Mouse (Mus musculus) CH12.LX (cell line): ENCODE data around the gene Lrig2.

Source experiments
- CTCF ChIP-seq, 2 experiments: IDR thresholded peaks in 1 of 2; conservative IDR thresholded peaks in 1 of 2; 2 replicates each; pipeline ENCODE4 v1.5.1; 2011 to 2012; ENCODE audit warnings: low read depth in 2 of 2, low read length in 2 of 2, improper control_type of control experiment in 1 of 2, inconsistent platforms in 1 of 2, mild to moderate bottlenecking in 1 of 2, moderate library complexity in 1 of 2
- HCFC1 ChIP-seq: IDR thresholded peaks from 2 replicates; pipeline ENCODE4 v1.6.1; 2012; ENCODE audit warnings: low read depth, mild to moderate bottlenecking, inconsistent platforms, low read length, improper control_type of control experiment
- JUND ChIP-seq: conservative IDR thresholded peaks from 2 replicates; pipeline ENCODE4 v1.6.1; 2011; ENCODE audit warnings: low read depth, low read length, improper control_type of control experiment
- MAX ChIP-seq: IDR thresholded peaks from 2 replicates; pipeline ENCODE4 v1.6.1; 2011; ENCODE audit warnings: low read length, improper control_type of control experiment
- MEF2A ChIP-seq: IDR thresholded peaks from 2 replicates; pipeline ENCODE4 v1.6.1; 2014; ENCODE audit warnings: low read depth, mild to moderate bottlenecking, inconsistent platforms, low read length, improper control_type of control experiment, borderline replicate concordance
- POLR2A ChIP-seq: IDR thresholded peaks from 2 replicates; pipeline ENCODE4 v1.6.1; 2011; ENCODE audit warnings: low read depth, mild to moderate bottlenecking, improper control_type of control experiment, low read length
- POLR2AphosphoS2 ChIP-seq: IDR thresholded peaks from 2 replicates; pipeline ENCODE4 v1.6.1; 2011; ENCODE audit warnings: low read depth, low read length, improper control_type of control experiment
- RCOR1 ChIP-seq: conservative IDR thresholded peaks from 2 replicates; pipeline ENCODE4 v1.6.1; 2012; ENCODE audit warnings: low read depth, mild to moderate bottlenecking, inconsistent platforms, low read length, improper control_type of control experiment
- ZMIZ1 ChIP-seq: IDR thresholded peaks from 2 replicates; pipeline ENCODE4 v1.6.1; 2012; ENCODE audit warnings: low read depth, mild to moderate bottlenecking, inconsistent platforms, low read length, improper control_type of control experiment
- ZNF384 ChIP-seq: IDR thresholded peaks from 2 replicates; pipeline ENCODE4 v1.6.1; 2012; ENCODE audit warnings: low read depth, low read length, improper control_type of control experiment, inconsistent platforms

- TF ChIP-seq CTCF (conservative IDR thresholded peaks at IDR 0.05 in 1 of 2, IDR thresholded peaks at IDR 0.05 in 1 of 2; ENCODE audit: low read depth in 2 of 2, low read length in 2 of 2) (no peak), POLR2AphosphoS2 (no peak), POLR2A (no peak), RCOR1 (no peak), MAX (no peak), MEF2A (no peak), ZNF384 (no peak), HCFC1 (no peak), ZMIZ1 (no peak), JUND (no peak)
These were observed 7.2 kb upstream of the Lrig2 start for GRCm38 (mm10) chr3:104518931-104519330.
